Mouse (Mus musculus) lung, embryonic 15.5 days (tissue): ENCODE measurements around the gene Rgs3. TPM values are rescaled to one million over a fixed set of nuclear protein-coding genes. Genes with fewer than 3 reads are reported as not detected.

Source experiments
- ATAC-seq: fragments of 200-750 bp; cut with Nextera tagmentation; 2 replicates; pipeline ENCODE4 v1.8.0; 2017; ENCODE audit warnings: moderate number of reproducible peaks, borderline replicate concordance; ENCODE audit not compliant: low FRiP score, low TSS enrichment; ENCODE audit errors: extremely low read depth
- H3K27ac ChIP-seq: fragments of 300-500 bp; sonication (generic); 2 replicates; pipeline ENCODE4 v1.5.1; 2015; ENCODE audit warnings: moderate library complexity, mild to moderate bottlenecking, inconsistent platforms
- H3K27me3 ChIP-seq: fragments of 300-500 bp; sonication (generic); 2 replicates; pipeline ENCODE4 v1.6.1; 2015; ENCODE audit warnings: inconsistent platforms
- H3K36me3 ChIP-seq: fragments of 300-500 bp; sonication (generic); 2 replicates; pipeline ENCODE4 v1.6.1; 2015; ENCODE audit warnings: inconsistent platforms
- H3K4me1 ChIP-seq: fragments of 300-500 bp; sonication (generic); 2 replicates; pipeline ENCODE4 v1.6.1; 2015; ENCODE audit warnings: inconsistent platforms
- H3K4me2 ChIP-seq: fragments of 300-500 bp; sonication (generic); 2 replicates; pipeline ENCODE4 v1.6.1; 2015; ENCODE audit warnings: inconsistent platforms, mild to moderate bottlenecking, moderate library complexity
- H3K4me3 ChIP-seq: fragments of 300-500 bp; sonication (generic); 2 replicates; pipeline ENCODE4 v1.5.1; 2015; ENCODE audit warnings: mild to moderate bottlenecking, inconsistent platforms
- H3K9ac ChIP-seq: fragments of 300-500 bp; sonication (generic); 2 replicates; pipeline ENCODE4 v1.6.1; 2015; ENCODE audit warnings: inconsistent platforms
- H3K9me3 ChIP-seq: fragments of 300-500 bp; sonication (generic); 2 replicates; pipeline ENCODE4 v1.6.1; 2016; ENCODE audit warnings: inconsistent platforms
- WGBS: fragments of 180-500 bp; shearing (Covaris S2); methylation state at CpG from one replicate; pipeline ENCODE4 v1.1.7; 2015; 5-methylcytosine and 5-hydroxymethylcytosine counted together
- polyA plus RNA-seq: library from polyadenylated mRNA; unstranded; fragments of >200 nt; fragmentation: Nextera tagmentation; extraction: Ambion mirVana; gene quantifications from 2 replicates; pipeline ENCODE4 v1.2.1, GENCODE M21; 2015

Rgs3 gene
- 52.8 and 53.5 TPM in 2 replicates for polyA plus RNA-seq

DNA sequence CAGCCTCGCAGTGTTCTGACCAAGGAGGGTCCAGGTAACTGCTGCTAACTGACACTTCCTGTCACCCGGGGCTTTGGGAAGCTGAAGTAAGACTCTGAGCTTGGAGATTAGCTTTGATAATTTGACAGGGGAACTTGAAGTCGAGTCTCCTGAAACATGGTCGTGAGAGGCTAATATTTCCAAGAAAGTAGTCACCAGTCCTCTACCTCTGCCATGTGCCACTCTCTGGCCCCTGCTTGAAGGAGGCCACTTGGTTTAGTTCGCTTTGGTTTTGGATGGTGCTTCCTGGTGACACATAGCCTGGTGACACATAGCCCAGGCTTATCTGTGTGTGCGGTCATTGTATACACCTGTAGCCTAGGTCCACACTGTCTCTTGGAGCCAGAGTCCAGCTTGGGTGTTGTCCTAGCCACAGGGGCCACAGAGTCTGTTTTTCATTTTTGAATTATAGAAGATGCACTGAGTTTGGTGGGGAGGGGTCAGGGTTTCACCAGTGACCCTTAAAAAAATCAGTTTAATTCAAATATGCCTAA lies at the start of gene Rgs3:
Rgs3 (plus strand) TSS at position 51 of the 533 bp plus-strand sequence.
- no peaks in the 10 kb centered on the region for H3K9me3 ChIP-seq
- 37% methylated on average over 6 of the region's 6 CpGs for WGBS
- ATAC-seq = no peak

DNA sequence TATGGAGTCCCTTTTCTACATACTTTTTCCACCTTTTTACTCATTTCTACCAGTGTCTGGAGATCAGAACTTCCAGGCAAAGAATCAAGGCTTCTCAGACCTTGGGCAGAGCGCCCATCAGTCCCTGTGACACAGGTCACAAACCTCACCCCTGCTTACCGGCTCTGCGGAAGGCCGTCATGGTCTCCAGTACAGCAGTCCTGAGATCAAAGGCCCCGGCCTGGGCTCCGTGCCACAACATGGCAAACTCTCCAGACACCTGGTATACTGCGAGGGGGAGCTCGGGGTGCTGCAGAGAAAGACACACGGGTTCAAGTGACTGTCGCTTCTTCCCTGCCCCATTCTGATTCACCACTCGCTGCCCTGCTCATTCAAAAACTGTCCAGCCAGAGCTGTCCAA lies 49.7 kb upstream of the Rgs3 start:
- H3K4me2 ChIP-seq = no peak overlapping the region
- no peaks in the 10 kb centered on the region for H3K9me3 ChIP-seq
- H3K4me3 ChIP-seq = no peak overlapping the region
- peaks cover 64% of the 10 kb centered on the region for H3K36me3 ChIP-seq
- peaks cover 8% of the 10 kb centered on the region for H3K4me1 ChIP-seq
- no peak for ATAC-seq
- no peak overlapping the region for H3K9ac ChIP-seq
- no peak overlapping the region for H3K27ac ChIP-seq
- WGBS = 80% methylated on average over 11 of the region's 11 CpGs
- no peaks in the 10 kb centered on the region for H3K27me3 ChIP-seq

More for the DNA sequence above, at the start of gene Rgs3:
- H3K4me2 ChIP-seq = no peak within 1 kb of the TSS
- no peak within 1 kb of the TSS for H3K9ac ChIP-seq
- no peak within 1 kb of the TSS for H3K27ac ChIP-seq
- H3K27me3 ChIP-seq = no peaks in the 10 kb centered on the region
- H3K4me3 ChIP-seq = no peak within 1 kb of the TSS
- no peaks in the 10 kb centered on the region for H3K36me3 ChIP-seq
- H3K4me1 ChIP-seq = no peaks in the 10 kb centered on the region

DNA sequence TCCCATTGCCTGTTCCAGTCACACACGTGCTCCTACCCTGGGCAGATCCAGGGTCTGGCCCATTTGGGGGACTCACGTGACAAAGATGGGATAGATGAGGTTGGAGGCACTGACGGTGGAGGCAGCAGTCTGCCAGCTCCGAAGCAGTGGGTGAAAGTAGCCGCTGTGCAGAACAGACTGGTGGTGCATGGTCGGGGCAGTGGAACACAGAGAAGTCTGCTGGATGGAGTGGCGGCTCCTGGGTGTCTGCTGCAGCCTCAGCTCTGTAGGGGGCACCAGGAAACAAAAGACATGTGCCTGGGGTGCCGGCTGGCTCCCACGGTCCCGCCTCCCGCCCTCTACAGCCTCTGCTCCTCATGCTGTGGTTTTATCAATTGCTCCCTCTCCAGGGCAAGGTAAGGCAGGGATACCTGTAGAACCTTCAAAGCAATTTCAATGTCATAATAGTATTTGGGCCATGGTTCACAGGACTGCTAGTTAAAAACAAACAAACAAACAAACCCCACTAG lies 45.6 kb upstream of the Rgs3 start:
- no peak overlapping the region for H3K27ac ChIP-seq
- no peak overlapping the region for H3K9ac ChIP-seq
- no peak for ATAC-seq
- no peak overlapping the region for H3K4me2 ChIP-seq
- H3K4me1 ChIP-seq = peaks cover 49% of the 10 kb centered on the region
- WGBS = 57% methylated on average over 11 of the region's 11 CpGs
- H3K4me3 ChIP-seq = no peak overlapping the region
- no peaks in the 10 kb centered on the region for H3K9me3 ChIP-seq
- H3K36me3 ChIP-seq = peaks cover 44% of the 10 kb centered on the region
- H3K27me3 ChIP-seq = no peaks in the 10 kb centered on the region

DNA sequence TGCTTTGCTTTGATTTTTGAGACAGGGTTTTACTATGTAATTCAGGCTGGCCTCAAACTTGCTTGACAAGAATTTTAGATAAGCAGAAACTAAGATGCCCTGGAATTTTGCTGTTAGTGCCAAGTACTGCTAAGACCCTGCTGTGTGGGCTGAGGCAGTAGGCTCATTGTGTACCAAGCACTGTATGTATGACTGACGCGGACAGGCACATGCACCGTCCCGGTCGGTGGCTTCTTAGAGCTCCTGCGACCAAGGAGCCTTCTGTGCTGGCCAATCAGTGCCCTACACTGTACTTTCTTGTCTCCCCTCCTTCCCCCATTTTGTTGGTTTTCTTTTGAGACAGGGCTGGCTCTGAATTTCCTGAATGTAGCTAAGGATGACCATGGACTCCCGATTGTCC lies 44.7 kb upstream of the Rgs3 start:
- H3K4me2 ChIP-seq = peak overlapping the region; percentile 35; the same call in 1 of the 2 replicates
- H3K4me1 ChIP-seq = peaks cover 52% of the 10 kb centered on the region
- no peak overlapping the region for H3K4me3 ChIP-seq
- H3K36me3 ChIP-seq = peaks cover 35% of the 10 kb centered on the region
- H3K27me3 ChIP-seq = no peaks in the 10 kb centered on the region
- ATAC-seq = no peak
- H3K9ac ChIP-seq = no peak overlapping the region
- no peaks in the 10 kb centered on the region for H3K9me3 ChIP-seq
- 61% methylated on average over 7 of the region's 7 CpGs for WGBS
- peak overlapping the region; percentile 89 for H3K27ac ChIP-seq

DNA sequence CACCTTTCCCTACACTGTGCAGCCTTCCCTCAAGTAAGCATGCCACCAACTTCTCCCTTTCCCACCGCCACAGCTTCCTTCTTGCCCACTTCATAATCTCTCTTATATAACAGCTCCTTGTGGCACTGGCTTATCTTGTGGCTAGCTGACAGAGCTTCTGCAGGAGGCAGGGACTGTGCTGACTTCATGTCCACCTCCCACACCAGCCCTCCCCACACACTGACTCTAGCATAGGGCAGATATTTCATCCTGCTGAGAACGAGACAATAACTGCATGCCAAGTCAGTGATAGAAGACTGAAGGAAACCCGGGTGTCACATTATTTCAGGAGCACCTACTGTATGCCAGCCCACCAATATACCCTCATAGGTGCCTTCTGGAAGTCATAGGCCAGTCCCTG lies 44.2 kb upstream of the Rgs3 start:
- Histone ChIP-seq H3K9ac (no peak overlapping the region), H3K4me3 (no peak overlapping the region), H3K4me2 (peak overlapping the region; percentile 35; the same call in 1 of the 2 replicates)

DNA sequence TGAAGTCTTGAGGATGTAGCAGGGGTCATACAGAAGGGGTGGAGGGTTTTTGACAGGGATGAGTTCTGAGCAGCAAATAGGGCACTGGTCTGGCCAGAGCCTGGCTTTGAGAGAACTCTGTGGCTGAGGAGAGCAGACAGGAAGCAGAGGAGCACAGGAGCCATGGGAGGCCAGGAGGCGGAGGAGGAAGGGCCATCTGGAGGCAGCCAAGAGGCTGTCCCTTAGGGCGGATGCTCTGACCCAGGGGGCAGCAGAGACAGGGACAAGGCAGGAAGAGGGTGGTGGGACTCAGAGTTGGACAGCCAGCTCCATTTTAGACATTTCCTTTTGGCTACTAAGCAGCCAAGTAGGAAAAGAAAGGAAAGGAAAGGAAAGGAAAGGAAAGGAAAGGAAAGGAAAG lies 43.6 kb upstream of the Rgs3 start:
- ATAC-seq = no peak
- Histone ChIP-seq H3K4me1 (peaks cover 52% of the 10 kb centered on the region), H3K36me3 (peaks cover 24% of the 10 kb centered on the region), H3K4me2 (peak overlapping the region; percentile 35), H3K27ac (peak overlapping the region; percentile 89), H3K4me3 (no peak overlapping the region), H3K27me3 (no peaks in the 10 kb centered on the region), H3K9ac (no peak overlapping the region; the same call in 1 of the 2 replicates), H3K9me3 (no peaks in the 10 kb centered on the region)
- WGBS = 33% methylated on average over 2 of the region's 2 CpGs

More for the DNA sequence above, 44.2 kb upstream of the Rgs3 start:
- WGBS = 57% methylated on average over 3 of the region's 3 CpGs
- peaks cover 30% of the 10 kb centered on the region for H3K36me3 ChIP-seq
- H3K27me3 ChIP-seq = no peaks in the 10 kb centered on the region
- peaks cover 52% of the 10 kb centered on the region for H3K4me1 ChIP-seq
- H3K27ac ChIP-seq = peak overlapping the region; percentile 89
- no peak for ATAC-seq
- H3K9me3 ChIP-seq = no peaks in the 10 kb centered on the region

DNA sequence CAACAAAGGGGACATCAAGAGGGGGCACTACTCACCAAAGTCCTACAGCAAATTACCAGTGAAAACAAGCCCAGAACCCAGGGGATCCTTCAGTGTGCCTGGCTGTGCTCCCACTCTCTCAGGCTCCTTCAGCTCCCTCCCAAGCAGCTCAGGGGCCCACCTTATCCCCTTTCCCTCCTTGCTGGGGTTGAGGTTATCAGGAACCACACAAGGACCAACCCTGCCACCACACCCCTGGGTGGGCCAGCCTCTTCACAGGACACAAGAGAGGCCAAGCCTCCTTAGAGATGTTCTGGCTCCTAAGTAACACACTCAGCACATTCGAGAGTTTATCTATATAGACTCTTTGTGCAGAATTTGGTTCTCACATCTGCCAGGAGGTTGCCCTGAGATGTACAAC lies 43.1 kb upstream of the Rgs3 start:
- H3K4me1 ChIP-seq = peaks cover 52% of the 10 kb centered on the region
- no peak overlapping the region for H3K4me3 ChIP-seq
- 52% methylated on average over 1 of the region's 1 CpGs for WGBS
- peak overlapping the region; percentile 89 for H3K27ac ChIP-seq
- H3K9me3 ChIP-seq = no peaks in the 10 kb centered on the region
- no peaks in the 10 kb centered on the region for H3K27me3 ChIP-seq
- peaks cover 21% of the 10 kb centered on the region for H3K36me3 ChIP-seq
- no peak overlapping the region for H3K9ac ChIP-seq
- peak; percentile 21; the same call in 1 of the 2 replicates for ATAC-seq
- peak overlapping the region; percentile 35 for H3K4me2 ChIP-seq

- Histone ChIP-seq H3K4me1 (peaks cover 52% of the 10 kb centered on the region), H3K4me3 (no peak overlapping the region)
These were observed 42.6 kb upstream of the Rgs3 start for GRCm38 (mm10) chr4:62517046-62517445.

DNA sequence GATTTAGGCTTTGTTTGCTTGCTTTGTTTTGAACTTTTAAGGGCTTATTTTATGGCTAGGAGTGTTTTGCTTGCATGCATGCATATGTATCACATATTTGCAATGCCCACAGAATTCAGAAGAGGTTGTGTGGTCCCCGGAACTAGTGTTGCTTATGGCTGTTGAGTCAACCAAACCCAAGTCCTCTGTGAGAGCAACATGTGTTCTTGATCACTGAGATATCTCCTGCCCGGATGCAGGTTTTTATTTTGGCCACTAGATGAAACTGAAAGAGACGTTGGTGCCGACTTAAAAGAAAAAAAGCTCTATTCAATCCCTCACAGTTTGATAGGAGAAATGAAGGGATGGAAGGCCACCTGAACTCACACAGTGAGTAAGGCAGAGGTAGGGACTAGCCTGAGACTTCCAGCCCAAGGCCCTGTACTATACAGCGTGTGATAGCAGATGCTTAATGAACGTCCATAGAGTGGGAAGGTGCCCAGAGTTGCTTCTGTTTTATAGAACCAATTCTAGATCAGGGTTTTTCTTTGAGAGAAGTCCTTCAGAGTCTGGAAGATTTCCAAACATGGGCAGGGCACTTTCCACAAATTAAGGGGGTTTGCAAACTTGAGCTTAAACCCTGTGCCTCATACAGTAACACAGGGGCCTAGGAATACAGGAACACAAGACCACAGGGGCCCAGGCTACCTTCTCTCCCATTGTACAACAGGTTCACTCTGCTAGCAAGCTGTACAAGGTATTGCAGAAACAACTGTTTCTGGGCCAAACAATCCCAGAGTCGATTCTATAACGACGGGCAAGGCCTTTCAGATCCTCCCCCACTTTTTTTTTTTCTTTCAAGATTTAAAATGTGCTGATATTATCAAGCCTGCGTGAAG lies 41.9 kb upstream of the Rgs3 start:
- WGBS = 67% methylated on average over 10 of the region's 10 CpGs
- H3K4me3 ChIP-seq = peak overlapping the region; percentile 75

More at GRCm38 (mm10) chr4:62517046-62517445, 42.6 kb upstream of the Rgs3 start:
- Histone ChIP-seq H3K9ac (no peak overlapping the region), H3K27ac (peak overlapping the region; percentile 89), H3K27me3 (no peaks in the 10 kb centered on the region), H3K36me3 (peaks cover 18% of the 10 kb centered on the region), H3K9me3 (no peaks in the 10 kb centered on the region), H3K4me2 (peak overlapping the region; percentile 75; the same call in 1 of the 2 replicates)
- 71% methylated on average over 8 of the region's 8 CpGs for WGBS
- ATAC-seq = no peak

DNA sequence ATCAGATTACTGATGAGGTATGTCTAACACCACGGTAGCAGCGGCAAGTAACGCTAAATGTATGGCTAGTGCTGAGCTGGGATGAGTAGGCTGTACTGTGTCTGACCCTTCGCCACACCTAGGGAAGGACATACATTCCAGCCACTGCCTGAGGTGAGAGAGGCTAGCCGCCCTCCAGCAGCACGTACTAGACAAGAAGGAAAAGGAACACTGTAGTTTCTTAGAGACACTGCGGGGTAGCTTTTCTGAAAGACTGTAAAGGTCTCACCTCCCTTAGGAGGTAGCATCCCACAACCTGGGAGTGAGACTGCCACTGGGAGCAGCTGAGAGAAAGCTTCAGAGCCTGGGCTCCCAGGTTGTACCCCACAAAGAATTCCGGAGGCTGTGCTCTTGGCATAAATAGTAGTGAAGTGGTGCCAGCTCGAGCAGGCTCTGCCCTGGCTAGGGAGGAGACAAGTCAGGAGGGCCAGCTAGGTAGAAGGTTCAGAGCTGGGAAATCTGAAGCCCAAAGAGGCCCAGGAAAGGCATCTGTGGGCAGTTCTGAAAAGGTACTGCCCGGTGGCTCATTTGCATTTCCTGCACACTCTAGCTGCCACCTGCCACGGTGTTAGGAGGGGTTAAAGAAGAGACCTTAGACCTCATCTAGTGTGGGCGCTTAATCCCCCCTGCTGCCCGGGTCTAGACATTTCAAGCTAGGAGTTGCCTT lies 41.1 kb upstream of the Rgs3 start:
- H3K4me1 ChIP-seq = peaks cover 56% of the 10 kb centered on the region
- peak overlapping the region; percentile 89 for H3K27ac ChIP-seq
- ATAC-seq = peak; percentile 5; the same call in 1 of the 2 replicates
- H3K4me3 ChIP-seq = peak overlapping the region; percentile 75
- no peaks in the 10 kb centered on the region for H3K27me3 ChIP-seq
- H3K36me3 ChIP-seq = peaks cover 18% of the 10 kb centered on the region
- no peaks in the 10 kb centered on the region for H3K9me3 ChIP-seq
- peak overlapping the region; percentile 66 for H3K9ac ChIP-seq
- 30% methylated on average over 13 of the region's 13 CpGs for WGBS
- H3K4me2 ChIP-seq = peak overlapping the region; percentile 75

More for the DNA sequence above, 41.9 kb upstream of the Rgs3 start:
- Histone ChIP-seq H3K36me3 (peaks cover 17% of the 10 kb centered on the region), H3K9me3 (no peaks in the 10 kb centered on the region), H3K4me1 (peaks cover 52% of the 10 kb centered on the region), H3K27ac (peak overlapping the region; percentile 89), H3K4me2 (peak overlapping the region; percentile 75), H3K27me3 (no peaks in the 10 kb centered on the region), H3K9ac (0 out of 2 replicates have a peak overlapping the region, but pooled peaks have one; percentile 66)
- no peak for ATAC-seq

DNA sequence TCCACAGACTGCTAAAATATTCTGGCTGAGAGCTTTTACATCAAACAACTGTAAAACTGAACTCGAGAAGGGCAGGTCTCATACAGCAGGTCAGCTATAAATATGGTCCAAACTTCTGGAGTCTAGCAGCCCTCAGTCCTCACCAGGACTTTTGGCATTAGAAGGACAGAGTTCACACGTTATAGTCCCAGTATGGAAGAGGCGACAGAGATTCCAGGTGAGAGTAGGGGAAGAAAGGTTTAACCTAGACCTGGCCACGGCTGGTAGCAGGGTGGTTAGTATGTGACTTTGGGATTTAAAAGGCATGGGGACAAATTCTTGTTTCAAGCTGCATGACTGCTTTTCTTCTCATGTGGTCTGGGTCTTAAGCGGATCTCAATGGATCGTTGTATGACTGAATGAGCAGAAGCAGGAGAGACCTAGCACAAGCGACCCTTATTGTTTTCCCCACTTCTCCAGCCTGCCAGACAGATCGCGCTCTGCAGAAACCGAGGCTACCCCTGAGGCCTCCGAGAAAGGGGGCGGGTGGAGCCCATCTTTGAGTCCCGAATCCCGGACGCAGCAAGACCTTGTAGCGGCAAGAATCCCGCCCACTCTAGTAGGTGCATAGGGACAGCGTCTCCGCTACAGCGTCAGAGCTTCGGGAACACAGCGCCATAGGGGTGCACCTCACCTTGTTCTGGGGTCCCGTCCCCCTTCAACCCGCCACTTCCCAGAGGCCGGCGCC lies 40.4 kb upstream of the Rgs3 start:
- ATAC-seq = peak; percentile 66; the same call in 1 of the 2 replicates
- Histone ChIP-seq H3K9ac (peak overlapping the region; percentile 66), H3K9me3 (no peaks in the 10 kb centered on the region), H3K27me3 (no peaks in the 10 kb centered on the region), H3K4me1 (peaks cover 59% of the 10 kb centered on the region), H3K4me3 (peak overlapping the region; percentile 75), H3K27ac (peak overlapping the region; percentile 89), H3K36me3 (peaks cover 21% of the 10 kb centered on the region), H3K4me2 (peak overlapping the region; percentile 75)
- 1% methylated on average over 26 of the region's 26 CpGs for WGBS
